Mouse (Mus musculus): ENCODE data around the gene Gm6034. TPM values are rescaled to one million over a fixed set of nuclear protein-coding genes. Genes with fewer than 3 reads are reported as not detected.

Gene Gm6034
- 0.65 TPM for polyA plus RNA-seq (2017; shearing (Covaris generic))

GRCm38 (mm10) chr17:36042610-36043169, at the start of gene Gm6034, which contains the start of gene H2-T22:
Gm6034 (plus strand) TSS chr17:36042961.
H2-T22 (minus strand) TSS chr17:36042747.

GRCm38 (mm10) chr17:36020191-36021073, 22.3 kb upstream of the Gm6034 start, which contains the start of gene H2-T24:
H2-T24 (minus strand) TSS chr17:36020560.

GRCm38 (mm10) chr17:36032351-36032875, 10.3 kb upstream of the Gm6034 start, which contains the start of gene H2-T23:
H2-T23 (minus strand) TSS chr17:36032855.

GRCm38 (mm10) chr17:36058362-36058761, 15.6 kb downstream of the Gm6034 start, which contains the start of gene Gm11127:
Gm11127 (minus strand) TSS chr17:36058371.

Other genes with a start within 250 kb of the Gm6034 start
- 1.9 TPM for gene Ier3, start 221.3 kb upstream of the Gm6034 start, polyA plus RNA-seq (2017; shearing (Covaris generic))
- gene Flot1, start 219.7 kb upstream of the Gm6034 start, polyA plus RNA-seq (2017; shearing (Covaris generic)) = 46.0 TPM
- 130 TPM for gene Tubb5, start 204.7 kb upstream of the Gm6034 start, polyA plus RNA-seq (2017; shearing (Covaris generic))
- 21.6 TPM for gene Mdc1, start 201.4 kb upstream of the Gm6034 start, polyA plus RNA-seq (2017; shearing (Covaris generic))
- gene Nrm, start 181.6 kb upstream of the Gm6034 start, polyA plus RNA-seq (2017; shearing (Covaris generic)) = 32.8 TPM
- gene Ppp1r18, start 177.4 kb upstream of the Gm6034 start, polyA plus RNA-seq (2017; shearing (Covaris generic)) = 685 TPM
- 23.4 TPM for gene Dhx16, start 163.1 kb upstream of the Gm6034 start, polyA plus RNA-seq (2017; shearing (Covaris generic))
- gene 2310061I04Rik, start 145.5 kb upstream of the Gm6034 start, polyA plus RNA-seq (2017; shearing (Covaris generic)) = 25.8 TPM
- gene Atat1, start 132.9 kb upstream of the Gm6034 start, polyA plus RNA-seq (2017; shearing (Covaris generic)) = 26.7 TPM
- gene Mrps18b, start 126.6 kb upstream of the Gm6034 start, polyA plus RNA-seq (2017; shearing (Covaris generic)) = 99.2 TPM
- gene Ppp1r10, start 126.5 kb upstream of the Gm6034 start, polyA plus RNA-seq (2017; shearing (Covaris generic)) = 62.7 TPM
- 163 TPM for gene Abcf1, start 73.2 kb upstream of the Gm6034 start, polyA plus RNA-seq (2017; shearing (Covaris generic))
- 13.7 TPM for gene Gnl1, start 63.1 kb upstream of the Gm6034 start, polyA plus RNA-seq (2017; shearing (Covaris generic))
- gene Prr3, start 62.7 kb upstream of the Gm6034 start, polyA plus RNA-seq (2017; shearing (Covaris generic)) = 23.8 TPM
- 28.1 TPM for gene H2-T24, start 22.4 kb upstream of the Gm6034 start, polyA plus RNA-seq (2017; shearing (Covaris generic))
- 779 TPM for gene H2-T23, start 10.1 kb upstream of the Gm6034 start, polyA plus RNA-seq (2017; shearing (Covaris generic))
- 262 TPM for gene H2-T22, start 214 bp upstream of the Gm6034 start, polyA plus RNA-seq (2017; shearing (Covaris generic))
- gene Gm11127, start 15.4 kb downstream of the Gm6034 start, polyA plus RNA-seq (2017; shearing (Covaris generic)) = not detected
- 1.4 TPM for gene Gm19684, start 78.7 kb downstream of the Gm6034 start, polyA plus RNA-seq (2017; shearing (Covaris generic))
- gene Gm7030, start 86.5 kb downstream of the Gm6034 start, polyA plus RNA-seq (2017; shearing (Covaris generic)) = 0.33 TPM
- 14.0 TPM for gene Gm8909, start 125.6 kb downstream of the Gm6034 start, polyA plus RNA-seq (2017; shearing (Covaris generic))
- gene H2-T3, start 147.3 kb downstream of the Gm6034 start, polyA plus RNA-seq (2017; shearing (Covaris generic)) = 0.46 TPM
- 203 TPM for gene Rpp21, start 215.1 kb downstream of the Gm6034 start, polyA plus RNA-seq (2017; shearing (Covaris generic))
- gene Trim39, start 229.3 kb downstream of the Gm6034 start, polyA plus RNA-seq (2017; shearing (Covaris generic)) = 23.0 TPM
- not detected for gene H2-M10.2, start 243.5 kb downstream of the Gm6034 start, polyA plus RNA-seq (2017; shearing (Covaris generic))